Mouse (Mus musculus) heart, postnatal 14 days (tissue): ENCODE results near the gene Fmnl2. TPM values are rescaled to one million over a fixed set of nuclear protein-coding genes. Genes with fewer than 3 reads are reported as not detected.

Source experiments
- DNase-seq, 2 experiments: peaks; one replicate each; pipeline ENCODE4 v3.0.0; 2021 to 2022
- intact Hi-C: fragments of 180-260 bp; cut with DNase I; formaldehyde crosslinking; loops from one replicate; pipeline ENCODE4 v1.15.1; 2025
- total RNA-seq, 2 experiments: library from RNA; stranded (reverse); gene quantifications; 2 replicates each; pipeline ENCODE4 v1.2.3; 2021

Gene Fmnl2
- total RNA-seq, 2 experiments from 2014 or later: 7.5 TPM

GRCm38 (mm10) chr2:53082501-53082900, 224.8 kb downstream of the Fmnl2 start:
- intact Hi-C loops: loop anchor here (10.0 kb wide), 1 partner anchor 448 kb away; no protein-coding TSS in a partner anchor

DNA sequence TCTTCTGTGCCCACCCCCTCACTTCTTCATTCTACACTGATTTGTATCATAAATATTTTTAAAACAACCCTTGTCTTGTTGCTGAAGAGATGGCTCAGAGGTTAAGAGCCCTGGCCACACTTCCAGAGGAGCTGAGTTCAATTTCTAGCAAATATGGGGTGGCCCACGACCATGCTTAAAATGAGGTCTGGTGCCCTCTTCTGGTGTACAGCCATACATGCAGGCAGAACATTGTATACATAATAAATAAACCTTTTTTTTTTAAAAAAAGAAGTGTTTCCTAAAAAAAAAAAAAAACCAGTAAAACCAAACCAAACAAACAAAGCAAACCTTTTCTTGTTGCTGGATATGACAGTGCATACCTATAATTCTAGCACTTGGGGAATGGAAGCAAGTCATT, 225.6 kb downstream of the Fmnl2 start:
- intact Hi-C loops: loop anchor here (1.0 to 10.0 kb wide), 2 partner anchors 320 to 448 kb away; no protein-coding TSS in a partner anchor
- peak in 1 of 2 experiments; percentile 29 for DNase-seq

More at GRCm38 (mm10) chr2:53082501-53082900, 224.8 kb downstream of the Fmnl2 start:
- DNase-seq: no peak

GRCm38 (mm10) chr2:53085617-53086202, 228.1 kb downstream of the Fmnl2 start:
- intact Hi-C loops: loop anchor here (1.0 to 10.0 kb wide), 4 partner anchors 79 to 451 kb away; partner anchors contain the start of gene Fmnl2
- peak; percentile 49 to 71 for DNase-seq

- intact Hi-C loops: loop anchor here (5.0 to 10.0 kb wide), 2 partner anchors 231 to 454 kb away; partner anchors contain the start of gene Fmnl2
- DNase-seq: no peak
Observed at GRCm38 (mm10) chr2:53088744-53089143, 231.1 kb downstream of the Fmnl2 start.

DNA sequence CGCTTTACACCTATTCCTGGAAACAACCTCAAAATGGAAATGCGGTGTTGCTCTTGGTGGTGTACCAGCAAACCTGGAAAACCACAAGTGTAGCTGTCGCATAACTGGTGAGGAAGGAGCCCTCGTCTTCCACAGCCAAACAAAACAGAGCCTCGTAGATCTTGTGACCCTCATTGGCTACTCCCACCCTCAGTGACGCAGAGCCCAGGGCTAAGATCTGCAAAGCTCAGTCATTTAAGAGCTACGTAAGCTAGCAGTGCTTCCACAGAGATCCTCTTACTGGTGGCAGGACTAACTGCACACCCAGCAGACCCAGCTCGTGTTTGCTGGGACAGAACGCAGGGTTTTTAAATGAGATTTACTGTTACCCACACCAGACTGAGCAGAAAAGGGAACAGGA, 237.4 kb downstream of the Fmnl2 start:
- intact Hi-C loops: no loop called here
- no peak for DNase-seq

- DNase-seq: no peak
Observed at GRCm38 (mm10) chr2:53095489-53095888, 237.8 kb downstream of the Fmnl2 start.

GRCm38 (mm10) chr2:53100093-53100492, 242.4 kb downstream of the Fmnl2 start:
- DNase-seq: no peak
- intact Hi-C loops: no loop called here

More at GRCm38 (mm10) chr2:53095489-53095888, 237.8 kb downstream of the Fmnl2 start:
- intact Hi-C loops: no loop called here

DNA sequence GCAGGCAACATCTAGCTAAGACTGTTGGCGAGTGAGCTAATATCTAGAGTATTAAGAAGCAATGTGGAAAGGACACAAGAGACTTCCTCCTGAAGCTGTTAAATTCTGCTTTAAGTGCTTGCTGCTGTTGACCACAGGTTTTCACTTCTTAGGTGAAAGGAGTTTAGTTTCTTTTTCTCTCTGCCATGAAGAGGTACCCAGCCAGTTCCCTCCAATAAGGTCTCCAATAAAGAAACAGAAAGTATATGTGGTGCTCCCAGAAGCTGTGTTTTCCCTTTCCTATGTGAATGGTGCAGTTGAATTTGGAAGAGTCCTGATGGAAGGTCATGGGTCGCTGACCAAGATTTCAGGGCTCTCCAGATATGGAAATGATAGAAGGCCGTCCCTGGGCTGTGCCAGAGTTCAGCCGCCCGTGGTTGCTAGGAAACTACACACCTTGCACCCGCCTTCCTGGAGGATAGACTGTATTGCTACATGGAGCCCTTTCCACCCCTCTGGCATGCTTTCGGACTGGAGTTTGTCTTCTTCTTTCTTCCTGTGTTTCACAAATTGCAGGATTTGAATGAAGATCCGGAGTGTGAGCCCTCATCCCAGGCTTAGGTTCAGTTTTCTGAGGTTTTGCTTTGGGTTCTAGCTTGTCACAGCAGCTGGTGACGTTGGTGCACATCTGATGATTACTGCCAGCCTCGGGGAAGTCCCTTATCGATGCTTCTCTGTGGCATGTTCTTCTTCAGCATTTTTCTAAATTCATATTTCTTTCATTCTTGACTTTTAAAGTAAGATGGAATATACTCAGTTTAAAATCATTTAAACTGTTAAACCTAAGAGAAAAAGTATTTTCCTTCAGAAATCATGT, 244.5 kb downstream of the Fmnl2 start:
- intact Hi-C loops: no loop called here
- no peak for DNase-seq

GRCm38 (mm10) chr2:53102901-53103300, 245.2 kb downstream of the Fmnl2 start:
- intact Hi-C loops: no loop called here
- DNase-seq: no peak

DNA sequence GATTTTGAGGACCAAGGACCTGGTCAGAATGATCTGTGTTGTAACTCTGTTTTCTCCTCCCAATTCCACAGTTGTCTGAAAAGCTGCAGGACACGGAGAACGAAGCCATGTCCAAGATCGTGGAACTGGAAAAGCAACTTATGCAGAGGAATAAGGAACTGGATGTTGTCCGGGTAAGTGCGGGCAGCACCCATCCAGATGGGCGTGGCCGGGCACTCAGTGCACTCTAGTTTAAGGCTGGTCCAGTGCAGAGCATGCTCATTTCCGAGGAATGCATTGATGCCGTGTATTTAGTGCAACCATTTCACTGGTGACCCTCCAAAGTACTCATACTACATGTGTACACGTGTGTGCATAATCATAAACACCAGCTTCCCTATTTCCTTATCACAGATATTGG, 247.7 kb downstream of the Fmnl2 start:
- intact Hi-C loops: no loop called here
- no peak for DNase-seq

DNA sequence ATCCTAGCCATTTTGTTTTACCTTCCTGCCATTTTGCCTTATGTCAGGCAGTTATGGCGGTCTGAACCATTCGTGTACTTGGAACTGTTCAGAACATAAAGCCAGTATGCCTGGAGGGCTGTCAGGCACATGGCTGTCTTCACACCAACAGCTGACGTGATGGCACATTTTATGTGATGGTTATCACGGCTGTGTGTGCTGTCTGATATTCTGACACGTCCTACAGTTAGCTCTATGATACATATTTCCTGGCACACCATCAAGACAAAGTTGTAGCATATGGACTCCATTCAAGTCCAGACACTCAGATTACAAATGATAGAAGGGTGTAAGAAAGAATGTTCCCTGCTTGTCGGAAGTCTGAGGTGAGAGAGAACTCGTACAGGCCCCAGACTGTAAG, 248.4 kb downstream of the Fmnl2 start:
- intact Hi-C loops: no loop called here
- no peak for DNase-seq

DNA sequence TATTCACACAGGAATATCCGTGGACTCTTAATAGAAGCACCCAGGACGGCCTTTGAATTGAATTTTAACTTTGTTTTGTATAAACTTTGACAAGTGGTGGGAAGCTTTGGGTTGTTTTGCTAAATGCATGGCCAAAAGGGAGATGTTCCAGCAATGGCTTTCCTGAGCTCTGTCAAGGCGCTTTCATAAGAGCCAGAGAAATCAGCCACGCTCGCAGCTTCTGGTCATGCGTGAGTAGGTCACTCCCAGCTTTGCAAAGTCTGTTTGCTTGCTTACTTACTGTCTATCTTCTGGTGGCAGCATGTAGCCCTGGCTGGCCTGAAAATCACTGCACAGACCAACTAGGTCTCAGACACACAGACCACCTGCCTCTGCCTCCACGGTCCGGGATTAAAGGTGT, 248.8 kb downstream of the Fmnl2 start:
- intact Hi-C loops: no loop called here
- no peak for DNase-seq

DNA sequence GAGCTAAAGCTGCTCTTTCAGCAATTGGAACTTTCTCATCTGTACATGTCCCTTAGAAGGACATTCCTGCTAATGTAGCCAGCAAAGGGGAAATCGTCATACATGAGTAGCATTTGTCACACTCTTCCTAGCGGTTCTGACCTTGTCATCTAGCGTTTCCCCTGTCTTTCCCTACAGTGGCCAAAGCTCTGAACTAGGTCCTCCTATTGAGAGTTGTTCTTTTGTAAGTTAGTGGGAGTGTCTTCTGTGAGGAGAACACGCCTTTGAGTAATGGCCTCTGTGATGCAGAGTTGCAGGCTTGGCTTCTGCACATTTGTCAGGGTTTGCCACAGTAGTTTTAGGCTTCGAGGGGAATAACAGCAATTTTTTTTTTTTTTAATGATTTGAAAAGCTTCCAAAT, 250.9 kb downstream of the Fmnl2 start:
- no peak for DNase-seq
- intact Hi-C loops: no loop called here

DNA sequence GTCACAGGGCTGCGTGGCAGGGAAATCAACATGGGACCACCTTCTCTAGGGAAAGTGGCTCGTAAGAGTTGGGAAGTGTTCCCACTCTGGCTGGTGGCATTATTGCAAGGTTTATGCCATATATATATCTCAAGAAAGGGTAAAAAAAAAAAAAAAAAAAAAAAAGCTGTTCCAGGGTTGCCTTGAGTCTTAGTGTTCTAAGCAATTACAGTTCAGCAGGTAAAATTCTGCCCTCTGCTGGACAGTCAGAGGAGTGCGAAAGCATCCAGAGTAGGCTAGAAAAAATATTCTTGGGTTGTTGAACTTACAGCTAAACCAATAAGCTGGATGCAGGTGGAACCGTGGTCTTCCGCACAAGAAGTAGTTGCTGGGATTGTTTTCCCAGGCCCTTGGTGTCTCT, 264.1 kb downstream of the Fmnl2 start:
- peak; percentile 27 to 53 for DNase-seq
- intact Hi-C loops: loop anchor here (2.0 to 5.0 kb wide), 2 partner anchors 365 to 859 kb away; no protein-coding TSS in a partner anchor

DNA sequence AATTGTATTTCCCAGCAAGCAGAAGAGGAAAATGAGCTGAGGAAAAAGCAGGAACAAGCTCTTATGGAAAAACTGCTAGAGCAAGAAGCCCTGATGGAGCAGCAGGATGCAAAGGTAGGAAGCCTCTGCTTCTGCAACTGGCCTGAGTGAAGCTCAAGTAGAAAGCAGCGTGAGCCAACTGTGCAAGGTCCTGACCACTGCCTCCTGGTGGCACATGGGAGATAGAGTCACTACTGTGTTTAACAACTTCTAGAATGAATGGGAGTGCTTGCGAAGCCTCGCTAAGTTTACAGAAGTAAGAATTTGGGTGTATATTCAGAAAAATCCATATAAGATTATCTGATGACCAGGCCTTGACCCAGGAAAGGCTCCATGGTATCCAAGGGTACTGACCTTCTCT, 268.3 kb downstream of the Fmnl2 start:
- intact Hi-C loops: no loop called here
- DNase-seq: no peak

- no peak for DNase-seq
- intact Hi-C loops: no loop called here
Observed at GRCm38 (mm10) chr2:53129070-53129469, 271.4 kb downstream of the Fmnl2 start.

DNA sequence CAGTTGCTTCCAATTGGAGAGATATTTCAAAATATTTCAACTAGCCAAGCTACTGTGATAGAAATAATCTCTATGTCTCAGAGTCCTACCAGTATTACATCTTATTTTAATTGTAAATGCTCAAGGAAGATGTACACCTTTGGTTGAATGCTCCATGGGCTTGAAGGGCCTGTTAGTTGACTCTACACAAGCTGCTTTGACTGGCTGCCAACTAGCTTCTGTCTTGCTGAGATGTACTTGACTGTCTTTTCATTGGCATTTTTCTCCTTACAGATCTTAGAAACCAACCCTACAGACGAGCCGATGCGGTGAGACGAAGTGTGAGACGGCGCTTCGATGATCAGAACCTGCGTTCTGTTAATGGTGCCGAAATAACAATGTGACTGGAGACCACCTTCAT, 273.9 kb downstream of the Fmnl2 start:
- DNase-seq: no peak
- intact Hi-C loops: no loop called here

DNA sequence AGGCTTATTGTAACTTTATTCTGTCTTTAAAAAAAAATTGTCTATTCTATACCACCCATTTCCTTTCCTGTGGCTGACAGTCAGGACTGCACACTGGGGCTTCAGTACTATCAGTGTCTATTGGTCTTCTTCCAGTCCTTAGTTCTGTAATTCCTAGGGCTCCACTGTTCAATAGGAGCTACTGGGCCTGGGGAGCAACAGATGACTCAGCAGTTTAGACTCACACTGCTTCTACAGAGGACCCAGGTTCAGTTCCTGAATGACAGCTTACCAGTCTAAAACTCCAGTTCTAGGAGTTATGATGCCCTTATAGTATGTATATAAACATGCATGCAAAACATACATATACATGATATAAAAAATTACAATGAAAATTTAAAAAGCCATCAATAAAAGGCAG, 289.2 kb downstream of the Fmnl2 start:
- no peak for DNase-seq
- intact Hi-C loops: no loop called here

DNA sequence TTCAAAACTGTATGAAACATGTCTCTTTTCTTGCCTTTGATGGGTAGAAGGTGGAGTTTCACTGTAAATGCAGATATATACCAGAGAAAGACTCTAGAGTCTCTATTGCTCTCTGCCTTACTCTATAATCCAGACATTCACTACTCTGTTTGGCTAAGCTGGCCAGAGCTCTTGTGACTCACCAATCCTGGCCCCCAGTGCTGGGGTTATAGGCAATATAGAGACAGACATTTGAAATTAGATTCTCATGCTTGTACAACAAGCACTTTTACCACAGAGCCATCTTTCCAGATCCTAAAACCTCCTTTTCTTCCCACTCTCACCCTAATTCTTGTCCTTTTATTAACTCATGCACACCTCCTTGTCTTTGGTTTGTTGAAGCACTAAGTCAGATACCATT, 316.3 kb downstream of the Fmnl2 start:
- intact Hi-C loops: no loop called here
- DNase-seq: no peak

- intact Hi-C loops: no loop called here
- no peak for DNase-seq
Observed at GRCm38 (mm10) chr2:53178966-53179365, 321.3 kb downstream of the Fmnl2 start.

GRCm38 (mm10) chr2:53179876-53180275, 322.2 kb downstream of the Fmnl2 start:
- intact Hi-C loops: no loop called here
- no peak for DNase-seq
